Mouse (Mus musculus): ENCODE results near the gene Wars. TPM values are rescaled to one million over a fixed set of nuclear protein-coding genes. Genes with fewer than 3 reads are reported as not detected.
"Not testable (repeated sequence)": the region's sequence is repeated elsewhere in the genome, so short reads cannot be mapped to it uniquely, and the experiment has no call there.

Wars gene
- polyA plus RNA-seq, 2 experiments from 2014 or later, result 54.6 to 59.1 TPM

GRCm38 (mm10) chr12:108855081-108855480 is 38.9 kb downstream of the Wars start:
- no peak for ATAC-seq

- ATAC-seq, result no peak
Measured at GRCm38 (mm10) chr12:108852822-108853221, 41.2 kb downstream of the Wars start.

GRCm38 (mm10) chr12:108850886-108851285 is 43.1 kb downstream of the Wars start:
- ATAC-seq, result no peak

GRCm38 (mm10) chr12:108850129-108850528 is 43.8 kb downstream of the Wars start:
- ATAC-seq, result no peak

- ATAC-seq, result no peak
Measured at GRCm38 (mm10) chr12:108849488-108850022, 44.4 kb downstream of the Wars start.

- not testable (repeated sequence) for ATAC-seq
Measured at GRCm38 (mm10) chr12:108848033-108848432, 45.9 kb downstream of the Wars start.

GRCm38 (mm10) chr12:108842663-108843062 is 51.3 kb downstream of the Wars start:
- ATAC-seq, result no peak

- ATAC-seq, result no peak
Measured at GRCm38 (mm10) chr12:108841181-108841580, 52.8 kb downstream of the Wars start.

GRCm38 (mm10) chr12:108836722-108837121 is 57.3 kb downstream of the Wars start:
- ATAC-seq, result no peak

- peak; percentile 97 for ATAC-seq
Measured at GRCm38 (mm10) chr12:108835840-108836409, 58.0 kb downstream of the Wars start, which contains the start of the genes Slc25a29 and Slc25a47. TSS of gene Slc25a29 (minus strand) at chr12:108835883. TSS of gene Slc25a47 (plus strand) at chr12:108836046.

GRCm38 (mm10) chr12:108835208-108835839 is 58.6 kb downstream of the Wars start:
- peak; percentile 58 for ATAC-seq

GRCm38 (mm10) chr12:108834786-108835185 is 59.2 kb downstream of the Wars start:
- no peak for ATAC-seq

- ATAC-seq, result no peak
Measured at GRCm38 (mm10) chr12:108834337-108834736, 59.6 kb downstream of the Wars start.

GRCm38 (mm10) chr12:108833408-108833807 is 60.6 kb downstream of the Wars start:
- ATAC-seq, result no peak

GRCm38 (mm10) chr12:108832851-108833250 is 61.1 kb downstream of the Wars start:
- ATAC-seq, result no peak

- ATAC-seq, result no peak
Measured at GRCm38 (mm10) chr12:108831966-108832643, 61.9 kb downstream of the Wars start.

GRCm38 (mm10) chr12:108830358-108830757 is 63.6 kb downstream of the Wars start:
- ATAC-seq, result no peak

- ATAC-seq, result no peak
Measured at GRCm38 (mm10) chr12:108829636-108830035, 64.3 kb downstream of the Wars start.

GRCm38 (mm10) chr12:108827641-108828040 is 66.3 kb downstream of the Wars start:
- no peak for ATAC-seq

GRCm38 (mm10) chr12:108826958-108827535 is 66.9 kb downstream of the Wars start:
- ATAC-seq, result no peak

- ATAC-seq, result no peak
Measured at GRCm38 (mm10) chr12:108826282-108826957, 67.6 kb downstream of the Wars start.

- no peak for ATAC-seq
Measured at GRCm38 (mm10) chr12:108825561-108826224, 68.3 kb downstream of the Wars start.
